In the genomic region with DNA sequence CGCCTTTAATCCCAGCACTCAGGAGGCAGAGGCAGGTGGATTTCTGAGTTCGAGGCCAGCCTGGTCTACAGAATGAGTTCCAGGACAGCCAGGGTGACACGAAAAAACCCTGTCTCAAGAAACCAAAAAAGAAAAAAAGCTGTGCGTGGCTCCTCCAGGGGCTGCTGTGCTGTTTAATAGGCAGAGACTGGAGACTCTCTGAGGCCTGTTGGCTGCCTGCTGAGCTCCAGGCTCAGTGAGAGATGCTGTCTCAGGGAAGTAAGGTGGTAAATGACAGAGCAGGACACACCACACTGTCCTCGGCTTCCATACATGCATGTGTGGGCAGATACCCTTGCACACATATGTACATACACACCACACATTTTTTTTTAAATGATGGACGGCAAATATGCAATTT, we compare ENCODE assay signal across 14 mouse cellular contexts.
"Had no signal": no experiment of that assay in that cellular context is flagged by ENCODE, and none has a peak within 500 bp of the region (broad histone marks: within the 10 kb centered on the region; RNA-seq: fewer than 3 reads in every experiment).

No protein-coding gene starts in this region.

- H3K27me3 ChIP-seq: liver, embryonic 15.5 days had no signal

- H3K4me2 ChIP-seq: liver, embryonic 11.5 days; liver, embryonic 15.5 days had no signal

- H3K9me3 ChIP-seq: limb, embryonic 10.5 days; liver, embryonic 15.5 days had no signal

- H3K27ac ChIP-seq: limb, embryonic 10.5 days; liver, embryonic 15.5 days had no signal

- DNase-seq: kidney, adult 18-20 months; kidney, postnatal 10 days; kidney, postnatal 4 days; lung, adult 2 months; lung, postnatal 36 days; retina, postnatal 1 day; right cerebral cortex, postnatal 4 days; spleen, adult 18-20 months; thymus, adult 18-20 months; thymus, postnatal 14 days had no signal

- H3K9ac ChIP-seq: liver, embryonic 15.5 days had no signal

- H3K36me3 ChIP-seq: limb, embryonic 10.5 days; liver, embryonic 15.5 days had no signal

- ATAC-seq: lung, postnatal 0 days had no signal

- H3K4me3 ChIP-seq: limb, embryonic 10.5 days; liver, embryonic 15.5 days had no signal

- H3K4me1 ChIP-seq: liver, embryonic 15.5 days had no signal
